Mouse (Mus musculus) midbrain, embryonic 10.5 days (tissue): ENCODE measurements around the gene Skp2. TPM values are rescaled to one million over a fixed set of nuclear protein-coding genes. Genes with fewer than 3 reads are reported as not detected.
A peak's percentile ranks its signal among the peaks of the same experiment; 100 is the strongest.

Experiments used
- DNase-seq: peaks from one replicate; pipeline ENCODE4 v3.0.0-alpha.2; 2017; ENCODE audit warnings: low spot score
- H3K27ac ChIP-seq: fragments of 300-500 bp; sonication (generic); replicated peaks from 2 replicates; pipeline ENCODE4 v1.5.1; 2016; ENCODE audit warnings: mild to moderate bottlenecking
- H3K27me3 ChIP-seq: fragments of 300-500 bp; sonication (generic); 2 replicates; pipeline ENCODE4 v1.6.1; 2016; ENCODE audit warnings: low read depth, mild to moderate bottlenecking; ENCODE audit not compliant: poor library complexity, severe bottlenecking
- H3K36me3 ChIP-seq: fragments of 300-500 bp; sonication (generic); 2 replicates; pipeline ENCODE4 v1.6.1; 2016; ENCODE audit warnings: mild to moderate bottlenecking, moderate library complexity
- H3K4me1 ChIP-seq: fragments of 300-500 bp; sonication (generic); 2 replicates; pipeline ENCODE4 v1.6.1; 2016
- H3K4me3 ChIP-seq: fragments of 300-500 bp; sonication (generic); 2 replicates; pipeline ENCODE4 v1.5.1; 2016; ENCODE audit warnings: mild to moderate bottlenecking, moderate library complexity
- H3K9me3 ChIP-seq: fragments of 300-500 bp; sonication (generic); replicated peaks from 2 replicates; pipeline ENCODE4 v1.6.1; 2016; ENCODE audit warnings: mild to moderate bottlenecking
- WGBS: fragments of 180-500 bp; shearing (Covaris S2); methylation state at CpG from one replicate; pipeline ENCODE4 v1.1.7; 2016; 5-methylcytosine and 5-hydroxymethylcytosine counted together
- polyA plus RNA-seq: library from polyadenylated mRNA; unstranded; fragments of >200 nt; fragmentation: Nextera tagmentation; extraction: Ambion mirVana; gene quantifications from 2 replicates; pipeline ENCODE4 v1.2.1, GENCODE M21; 2016

Skp2 gene
- polyA plus RNA-seq, 1 experiment from 2014 or later, result 119 TPM

DNA sequence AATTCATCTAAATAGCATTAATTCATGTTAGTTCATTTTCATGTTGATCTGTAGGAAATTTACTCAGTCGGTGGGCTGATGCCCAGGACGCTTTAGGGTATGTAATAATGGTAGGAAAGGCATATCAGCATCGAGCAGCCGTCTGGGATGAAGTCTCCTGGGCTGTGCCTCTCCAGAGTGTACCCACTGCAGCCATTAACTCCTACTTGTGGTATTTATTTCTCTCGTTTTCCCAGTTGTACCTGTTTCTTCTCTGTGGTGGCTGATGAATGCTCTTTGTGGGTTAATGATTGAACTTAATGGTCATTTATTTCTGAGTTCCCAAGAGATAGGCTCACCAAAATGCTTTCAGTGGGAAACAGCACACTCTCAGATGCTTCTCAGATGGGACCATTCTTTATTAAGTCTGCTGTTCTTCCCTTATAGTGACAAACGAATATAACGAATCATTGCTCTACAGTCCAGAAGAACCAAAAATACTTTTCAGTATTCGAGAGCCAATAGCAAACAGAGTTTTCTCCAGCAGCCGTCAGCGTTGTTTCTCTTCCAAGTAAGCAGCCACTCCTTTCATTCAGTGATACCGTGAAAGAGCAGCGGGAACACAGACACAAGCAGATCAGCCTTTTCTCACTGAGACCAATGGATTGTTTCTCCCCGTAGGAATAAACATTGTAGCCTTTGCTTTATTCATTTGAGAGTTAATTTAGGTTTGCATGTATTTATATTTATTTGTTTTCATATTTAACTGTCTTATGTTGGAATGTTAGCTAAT is 48.7 kb downstream of the Skp2 start:
- no peaks in the 10 kb centered on the region for H3K9me3 ChIP-seq
- no peaks in the 10 kb centered on the region for H3K4me1 ChIP-seq
- H3K36me3 ChIP-seq, result peaks cover 80% of the 10 kb centered on the region
- H3K27ac ChIP-seq, result no peak overlapping the region
- DNase-seq, result no peak
- 93% methylated on average over 13 of the region's 13 CpGs for WGBS
- no peaks in the 10 kb centered on the region for H3K27me3 ChIP-seq
- no peak overlapping the region for H3K4me3 ChIP-seq

DNA sequence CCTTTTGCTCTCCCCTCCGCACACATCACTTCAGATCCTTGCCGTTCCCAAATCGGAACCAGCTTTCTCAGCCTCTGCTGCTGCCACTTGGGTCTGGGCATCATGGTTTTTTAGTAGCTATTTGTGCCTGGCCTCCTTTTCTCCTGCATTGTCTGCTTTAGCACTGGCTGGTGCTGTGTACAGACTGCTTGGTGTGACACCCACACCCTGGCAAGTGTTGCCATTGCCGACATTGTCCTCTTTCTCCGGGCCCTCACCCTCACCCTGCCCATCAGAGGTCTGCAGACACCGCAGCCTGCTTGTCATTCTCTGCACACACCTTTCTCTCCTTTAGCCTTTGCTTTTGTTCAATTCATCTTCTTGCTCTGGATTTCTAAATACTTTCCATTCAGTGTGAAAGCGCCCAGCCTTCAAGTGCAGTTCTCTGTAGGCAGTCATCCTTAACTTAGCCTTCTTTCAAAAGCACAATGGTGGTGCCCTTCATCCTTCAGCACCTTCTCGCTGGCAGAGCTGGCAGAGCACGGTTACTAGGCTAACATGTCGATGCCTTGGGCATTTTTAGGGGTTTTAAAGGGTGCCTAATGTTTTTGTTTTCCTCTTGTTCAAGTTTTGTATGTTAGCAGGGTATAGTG is 54.7 kb downstream of the Skp2 start:
- Histone ChIP-seq H3K27ac (peak overlapping the region; percentile 61; the same call in 1 of the 2 replicates), H3K4me1 (peaks cover 9% of the 10 kb centered on the region), H3K4me3 (no peak overlapping the region), H3K9me3 (no peaks in the 10 kb centered on the region), H3K27me3 (no peaks in the 10 kb centered on the region), H3K36me3 (peaks cover 93% of the 10 kb centered on the region)
- no peak for DNase-seq
- WGBS, result 83% methylated on average over 10 of the region's 10 CpGs

DNA sequence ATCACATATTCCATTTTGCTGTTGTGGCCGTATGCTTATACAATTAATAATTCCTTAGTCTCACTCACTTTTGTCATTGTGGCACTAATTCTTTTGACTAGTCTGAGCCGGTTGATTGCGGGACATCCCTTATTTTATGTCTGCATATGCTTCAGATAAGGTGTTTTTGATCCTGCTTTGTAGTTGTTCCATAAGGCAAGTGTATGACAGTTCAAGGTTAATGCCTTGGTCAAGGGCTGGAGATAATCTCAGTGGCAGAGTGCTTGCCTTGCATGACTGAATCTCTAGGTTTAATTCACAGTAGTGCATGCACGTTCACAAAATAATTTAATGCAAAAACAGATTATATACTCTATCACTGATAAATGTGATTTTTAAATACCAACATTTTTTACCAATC is 58.4 kb downstream of the Skp2 start:
- Histone ChIP-seq H3K4me1 (peaks cover 21% of the 10 kb centered on the region), H3K27me3 (no peaks in the 10 kb centered on the region), H3K36me3 (peaks cover 87% of the 10 kb centered on the region), H3K4me3 (no peak overlapping the region), H3K9me3 (no peaks in the 10 kb centered on the region), H3K27ac (no peak overlapping the region)
- DNase-seq, result no peak
- whole genome bisulfite sequencing, result 94% methylated on average over 4 of the region's 4 CpGs

DNA sequence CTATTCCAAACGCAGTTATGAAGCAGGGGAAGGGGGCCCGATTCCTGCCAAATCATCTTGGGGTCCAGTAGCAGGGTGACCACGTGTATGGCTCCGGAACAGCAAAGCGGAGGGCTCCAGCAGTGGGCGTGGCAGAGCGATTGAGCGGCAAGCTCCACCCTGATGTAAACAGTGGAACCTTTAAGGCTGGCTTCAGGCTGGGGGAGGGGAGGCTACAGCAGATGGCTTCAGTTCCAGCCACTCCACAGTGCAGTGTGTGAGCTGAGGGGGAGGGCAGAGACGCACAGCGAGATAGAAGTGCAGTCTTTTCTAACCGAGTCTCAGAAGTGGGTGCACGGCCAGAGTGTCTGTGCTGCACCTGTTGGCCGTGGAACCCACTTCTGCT is 60.9 kb downstream of the Skp2 start:
- 25% methylated on average over 13 of the region's 13 CpGs for WGBS
- peaks cover 83% of the 10 kb centered on the region for H3K36me3 ChIP-seq
- H3K4me1 ChIP-seq, result peaks cover 15% of the 10 kb centered on the region
- H3K4me3 ChIP-seq, result peak overlapping the region; percentile 16; the same call in 1 of the 2 replicates
- no peaks in the 10 kb centered on the region for H3K9me3 ChIP-seq
- peak; percentile 57 for DNase-seq
- H3K27ac ChIP-seq, result peak overlapping the region; percentile 46
- H3K27me3 ChIP-seq, result no peaks in the 10 kb centered on the region

DNA sequence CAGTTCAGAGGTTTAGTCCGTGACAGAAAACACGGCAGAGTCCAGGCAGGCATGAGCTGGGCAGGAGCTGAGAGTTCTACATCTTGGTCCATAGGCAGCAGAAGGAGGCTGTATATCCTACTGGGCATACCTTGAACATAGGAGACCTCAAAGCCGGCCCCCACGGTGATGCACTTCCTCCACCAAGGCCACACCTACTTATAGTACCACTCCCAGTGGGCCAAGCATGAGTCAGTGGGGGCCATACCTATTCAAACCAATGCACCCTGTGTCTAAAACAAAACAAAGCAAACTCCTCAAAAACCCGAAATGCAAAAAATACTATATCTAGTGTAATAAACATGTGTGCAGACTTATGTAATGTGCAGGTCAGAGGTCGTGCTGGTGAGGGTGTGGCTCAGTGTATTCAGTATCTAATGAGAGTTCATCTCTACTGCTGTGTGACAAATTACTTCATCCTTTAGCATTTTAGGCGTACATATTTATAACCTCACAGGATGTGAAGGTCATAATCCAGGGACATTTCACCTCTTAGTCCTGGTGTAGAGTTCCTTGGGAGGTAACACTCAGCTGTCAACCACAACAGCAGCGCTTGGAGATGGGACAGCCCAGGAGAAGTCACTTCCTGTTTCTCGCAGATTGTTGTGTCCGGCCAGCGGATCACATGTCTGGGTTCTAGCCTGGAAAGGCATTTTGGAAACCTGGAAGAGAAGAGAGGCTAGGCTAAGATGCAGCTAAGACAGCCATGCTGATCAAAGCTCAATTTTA is 61.4 kb downstream of the Skp2 start:
- Histone ChIP-seq H3K27ac (peak overlapping the region; percentile 46; the same call in 1 of the 2 replicates), H3K36me3 (peaks cover 78% of the 10 kb centered on the region), H3K4me1 (peaks cover 20% of the 10 kb centered on the region), H3K27me3 (no peaks in the 10 kb centered on the region), H3K9me3 (no peaks in the 10 kb centered on the region), H3K4me3 (no peak overlapping the region)
- DNase-seq, result no peak
- 76% methylated on average over 11 of the region's 11 CpGs for WGBS

DNA sequence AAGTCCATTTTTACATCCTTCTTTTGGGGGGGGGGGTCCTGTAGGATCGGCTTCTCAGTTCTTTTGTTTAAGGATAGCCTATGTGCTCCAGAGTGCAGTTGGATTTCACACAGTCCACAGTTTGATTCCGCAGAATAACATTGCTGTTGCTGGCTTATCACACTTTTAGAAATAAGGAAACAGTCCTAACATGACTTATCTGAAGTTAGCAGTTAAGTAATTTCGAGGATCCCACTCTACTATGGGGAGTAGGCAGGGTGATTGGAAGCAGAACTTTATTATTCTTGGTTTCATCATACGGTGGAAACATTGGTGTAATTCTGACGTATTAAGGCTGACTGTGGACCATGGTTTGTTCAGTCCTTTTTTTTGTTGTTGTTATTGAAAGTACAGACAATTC is 64.6 kb downstream of the Skp2 start:
- 93% methylated on average over 5 of the region's 5 CpGs for WGBS
- H3K27me3 ChIP-seq, result no peaks in the 10 kb centered on the region
- H3K9me3 ChIP-seq, result no peaks in the 10 kb centered on the region
- H3K4me1 ChIP-seq, result peaks cover 38% of the 10 kb centered on the region
- H3K36me3 ChIP-seq, result peaks cover 74% of the 10 kb centered on the region
- no peak for DNase-seq
- no peak overlapping the region for H3K27ac ChIP-seq
- H3K4me3 ChIP-seq, result no peak overlapping the region

DNA sequence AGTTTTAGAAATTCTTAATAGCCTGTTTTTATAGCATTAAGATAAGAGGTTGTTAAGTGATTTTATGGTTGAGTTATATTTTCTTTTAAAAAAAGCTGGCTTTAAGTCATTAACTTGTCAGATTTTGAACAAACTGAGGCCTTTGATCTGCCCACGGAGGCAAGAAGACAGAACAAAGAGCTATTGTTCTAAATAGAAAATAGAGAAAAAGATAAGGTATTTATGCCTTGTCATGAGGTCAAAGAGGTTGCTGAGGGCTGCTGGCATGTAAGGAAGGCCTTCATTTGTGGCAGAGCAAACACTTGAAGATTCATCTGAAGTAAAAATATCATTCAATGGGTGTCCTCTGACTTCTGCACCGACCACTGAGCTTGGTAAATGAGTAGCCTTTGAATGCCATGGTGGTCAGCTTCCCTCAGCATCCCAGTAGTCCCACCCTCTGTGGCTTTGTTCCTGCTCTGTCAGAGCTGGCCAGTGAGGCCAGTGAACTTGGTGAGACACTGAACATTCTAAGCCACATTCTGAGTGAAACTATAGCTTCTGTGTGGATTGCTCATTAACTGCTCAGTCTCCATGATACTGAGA is 66.0 kb downstream of the Skp2 start:
- H3K4me3 ChIP-seq, result no peak overlapping the region
- H3K36me3 ChIP-seq, result peaks cover 76% of the 10 kb centered on the region
- no peaks in the 10 kb centered on the region for H3K9me3 ChIP-seq
- no peak overlapping the region; the same call in 1 of the 2 replicates for H3K27ac ChIP-seq
- WGBS, result 28% methylated on average over 2 of the region's 2 CpGs
- H3K4me1 ChIP-seq, result peaks cover 31% of the 10 kb centered on the region
- no peak for DNase-seq
- H3K27me3 ChIP-seq, result no peaks in the 10 kb centered on the region

DNA sequence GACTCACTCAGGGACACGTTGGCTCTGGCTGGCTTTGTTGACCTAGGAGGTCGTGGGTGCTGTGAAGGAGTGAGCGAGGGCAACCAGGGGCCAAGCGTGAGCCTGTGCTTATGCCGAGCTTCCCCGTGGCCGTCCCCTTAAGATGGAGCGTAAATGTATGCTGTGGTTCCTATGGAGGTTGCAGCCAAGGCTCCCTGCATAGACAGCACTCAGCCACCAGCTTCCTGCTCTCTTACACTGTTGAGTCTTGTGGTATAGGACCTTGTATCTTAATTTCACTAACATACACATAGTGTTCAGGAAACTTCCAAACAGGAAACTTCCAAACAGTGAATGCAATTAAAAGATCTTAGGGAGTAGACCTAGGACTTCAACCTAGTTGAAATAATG is 66.5 kb downstream of the Skp2 start:
- Histone ChIP-seq H3K4me1 (peaks cover 27% of the 10 kb centered on the region), H3K36me3 (peaks cover 74% of the 10 kb centered on the region), H3K27me3 (no peaks in the 10 kb centered on the region), H3K4me3 (no peak overlapping the region), H3K9me3 (no peaks in the 10 kb centered on the region), H3K27ac (no peak overlapping the region)
- DNase-seq, result no peak
- 76% methylated on average over 8 of the region's 8 CpGs for WGBS

DNA sequence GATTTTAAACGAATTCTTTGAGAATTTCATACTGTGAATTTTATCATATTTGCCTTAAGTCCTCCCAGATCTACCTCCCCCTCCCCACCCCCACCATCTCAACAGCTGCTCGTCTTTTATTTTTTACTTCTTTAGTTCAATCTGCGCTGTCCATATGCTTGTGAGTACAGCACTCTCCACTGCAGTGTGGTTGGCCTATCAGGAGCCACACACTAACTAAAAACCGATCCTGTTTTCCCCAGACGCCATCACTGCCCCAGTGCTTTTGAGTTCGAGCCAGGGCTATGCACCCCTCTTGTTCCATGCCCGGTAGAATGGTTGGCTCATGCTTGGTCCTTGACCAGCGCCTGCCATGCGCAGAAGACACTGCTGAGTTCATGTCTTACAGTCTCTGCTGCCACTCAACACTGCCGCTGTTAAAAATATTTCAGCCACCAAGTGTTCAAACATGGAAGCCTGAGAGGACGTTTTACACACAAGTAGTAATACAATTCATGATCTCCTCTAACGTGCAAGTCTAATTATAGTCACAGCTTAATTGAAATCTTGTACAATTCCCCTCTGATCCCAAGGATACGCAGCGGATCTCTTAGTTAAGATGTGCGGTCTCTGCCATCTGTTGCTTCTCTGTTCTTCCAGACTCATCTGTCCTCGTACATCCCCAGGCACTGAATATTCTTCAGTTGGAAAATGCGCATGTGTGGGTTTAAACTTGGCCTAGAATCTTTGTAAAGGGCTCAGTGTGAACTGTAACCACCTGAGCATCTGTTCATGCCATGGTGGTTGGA is 67.1 kb downstream of the Skp2 start:
- H3K36me3 ChIP-seq, result peaks cover 68% of the 10 kb centered on the region
- DNase-seq, result no peak
- H3K27ac ChIP-seq, result no peak overlapping the region
- H3K4me1 ChIP-seq, result peaks cover 27% of the 10 kb centered on the region
- H3K27me3 ChIP-seq, result no peaks in the 10 kb centered on the region
- no peaks in the 10 kb centered on the region for H3K9me3 ChIP-seq
- 91% methylated on average over 17 of the region's 17 CpGs for WGBS
- no peak overlapping the region for H3K4me3 ChIP-seq

DNA sequence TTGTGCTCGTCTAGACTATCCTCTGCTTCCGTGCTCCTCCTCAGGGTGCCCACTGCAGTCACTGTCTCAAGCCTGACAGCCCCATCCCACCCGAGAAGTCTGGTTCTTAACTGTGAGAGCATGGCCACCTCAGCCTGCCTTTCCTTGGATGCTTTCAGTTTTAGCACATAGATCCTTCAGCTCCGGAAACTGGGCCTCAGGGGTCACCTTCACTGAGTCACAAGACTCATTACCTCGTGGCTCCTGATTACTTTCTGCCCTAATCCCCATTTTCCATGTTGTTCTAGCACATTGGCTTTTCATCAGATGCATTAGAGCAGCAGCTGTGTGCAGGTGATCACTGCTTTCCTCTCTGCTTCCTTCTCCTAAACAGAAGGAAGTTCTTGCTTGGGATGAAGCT is 67.8 kb downstream of the Skp2 start:
- Histone ChIP-seq H3K4me1 (peaks cover 27% of the 10 kb centered on the region), H3K4me3 (no peak overlapping the region), H3K27ac (no peak overlapping the region; the same call in 1 of the 2 replicates), H3K9me3 (no peaks in the 10 kb centered on the region), H3K36me3 (peaks cover 61% of the 10 kb centered on the region), H3K27me3 (no peaks in the 10 kb centered on the region)
- no peak for DNase-seq
- WGBS, result 79% methylated on average over 5 of the region's 5 CpGs

DNA sequence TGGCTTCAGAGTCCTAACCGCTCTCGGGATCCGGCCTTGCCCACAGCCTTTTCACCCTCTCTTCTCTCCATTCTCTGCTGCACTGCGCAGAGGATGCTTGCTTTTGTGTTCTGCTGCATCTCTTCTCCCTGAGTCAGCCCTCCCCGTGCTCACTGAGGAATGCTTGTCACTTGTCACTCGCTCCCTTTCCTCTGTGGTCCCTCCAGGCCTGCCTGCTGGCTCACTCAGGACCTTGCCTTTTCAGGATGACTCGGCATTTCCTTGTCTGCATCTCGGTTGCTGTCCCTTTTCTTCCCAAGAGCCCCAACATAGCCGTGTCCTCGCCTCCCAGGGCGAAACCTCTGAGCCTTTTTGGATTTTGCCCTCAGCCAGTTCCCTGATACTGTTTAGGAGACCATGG is 68.4 kb downstream of the Skp2 start:
- Histone ChIP-seq H3K4me1 (peaks cover 27% of the 10 kb centered on the region), H3K36me3 (peaks cover 59% of the 10 kb centered on the region), H3K27me3 (no peaks in the 10 kb centered on the region), H3K4me3 (no peak overlapping the region), H3K9me3 (no peaks in the 10 kb centered on the region), H3K27ac (0 out of 2 replicates have a peak overlapping the region, but pooled peaks have one; percentile 6)
- no peak for DNase-seq
- WGBS, result 57% methylated on average over 11 of the region's 11 CpGs

DNA sequence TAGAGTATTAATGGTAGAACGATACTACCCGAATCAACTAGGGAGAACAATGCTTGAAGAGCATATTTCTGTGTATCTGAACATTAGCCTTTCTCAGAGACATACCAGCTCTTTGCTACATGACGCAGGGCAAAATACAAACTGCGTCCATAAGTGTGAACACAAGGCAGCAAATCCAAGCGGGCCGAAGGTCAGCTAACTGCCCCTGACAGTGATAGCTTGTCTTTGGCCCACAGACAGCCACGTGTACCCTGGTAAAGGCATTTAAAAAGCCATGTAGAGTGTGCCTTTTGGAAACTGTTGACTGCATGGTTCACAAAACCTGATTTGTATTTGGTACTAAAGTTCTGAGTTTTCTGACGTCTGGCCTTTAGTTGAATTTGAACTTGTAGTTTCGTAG is 72.5 kb downstream of the Skp2 start:
- 92% methylated on average over 9 of the region's 9 CpGs for WGBS
- H3K36me3 ChIP-seq, result peaks cover 29% of the 10 kb centered on the region
- H3K4me3 ChIP-seq, result no peak overlapping the region
- H3K9me3 ChIP-seq, result no peaks in the 10 kb centered on the region
- no peak overlapping the region for H3K27ac ChIP-seq
- H3K4me1 ChIP-seq, result peaks cover 37% of the 10 kb centered on the region
- H3K27me3 ChIP-seq, result no peaks in the 10 kb centered on the region
- DNase-seq, result no peak
